Mouse (Mus musculus) ES-E14 (cell line): ENCODE measurements at regions not wholly inside any gene's neighbourhood (a gene's known extent, or its start where the extent isn't known, plus 50 kb on each side); places are given as distances from the start of the nearest gene placed in this dataset.

Source experiments
- CHD2 ChIP-seq: IDR thresholded peaks from 2 replicates; pipeline ENCODE4 v1.6.1; 2014; ENCODE audit warnings: mild to moderate bottlenecking, low read depth, low read length, inconsistent platforms
- HCFC1 ChIP-seq: IDR thresholded peaks from 2 replicates; pipeline ENCODE4 v1.6.1; 2012; ENCODE audit warnings: low read length, inconsistent platforms, borderline replicate concordance; ENCODE audit not compliant: insufficient read depth
- MAFK ChIP-seq: IDR thresholded peaks from 2 replicates; pipeline ENCODE4 v1.6.1; 2014; ENCODE audit warnings: mild to moderate bottlenecking, low read depth, low read length, inconsistent platforms; ENCODE audit not compliant: insufficient read depth
- ZNF384 ChIP-seq: IDR thresholded peaks from 2 replicates; pipeline ENCODE4 v1.6.1; 2012; ENCODE audit warnings: low read depth, low read length, inconsistent platforms

- TF ChIP-seq MAFK (no peak), ZNF384 (no peak), HCFC1 (no peak), CHD2 (no peak)
Measured at GRCm38 (mm10) chr2:47334406-47335113, 1479.3 kb upstream of the Acvr2a start.
